Mouse (Mus musculus): ENCODE measurements at regions not wholly inside any gene's neighbourhood (a gene's known extent, or its start where the extent isn't known, plus 50 kb on each side); places are given as distances from the start of the nearest gene placed in this dataset.

DNA sequence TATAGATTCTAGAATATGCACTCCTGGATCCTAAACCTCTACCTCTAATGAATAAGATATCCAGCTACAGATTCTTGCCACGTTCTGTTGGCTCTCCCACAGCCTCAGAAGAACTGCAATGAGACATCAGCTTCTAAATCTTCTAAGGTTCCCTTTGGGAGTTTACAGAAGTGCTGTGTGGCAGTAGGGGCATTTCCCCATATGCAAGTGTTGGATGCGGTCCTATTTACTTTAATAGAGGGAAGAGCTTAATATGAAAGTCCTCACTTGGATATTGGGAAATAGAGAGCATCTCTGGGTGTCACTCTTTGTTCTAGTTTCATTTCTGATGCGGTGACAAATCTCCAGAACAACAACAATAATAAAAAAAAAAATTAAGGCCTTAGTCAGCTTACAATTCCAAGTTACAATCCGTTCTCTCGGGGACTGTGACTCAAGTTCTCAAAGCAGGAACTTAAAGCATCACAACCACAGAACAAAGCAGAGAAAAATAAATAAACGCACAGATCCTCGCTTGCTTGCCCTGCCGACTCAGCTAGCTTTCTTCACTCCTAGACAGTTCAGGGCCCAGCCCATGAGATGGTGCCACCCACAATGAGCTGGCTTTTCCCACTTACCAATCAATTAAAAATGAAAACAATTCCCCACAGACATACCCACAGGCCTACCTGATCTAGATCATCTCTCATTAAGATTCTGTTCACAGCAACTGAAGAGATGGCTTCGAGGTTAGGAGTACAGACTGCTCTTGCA, 204.4 kb upstream of the Cited2 start:
- TF ChIP-seq CTCF (IDR thresholded peaks at IDR 0.05; ENCODE audit: low read depth) (no peak), EP300 (IDR thresholded peaks at IDR 0.05; ENCODE audit: low read depth) (no peak)

All from liver, embryonic 14.5 days (tissue).